Mouse (Mus musculus) brain, embryonic 14.5 days (tissue): ENCODE data around the gene Clta. TPM values are rescaled to one million over a fixed set of nuclear protein-coding genes. Genes with fewer than 3 reads are reported as not detected.
"Not testable (repeated sequence)": the region's sequence is repeated elsewhere in the genome, so short reads cannot be mapped to it uniquely, and the experiment has no call there.

Experiments used
- DNase-seq: peaks from one replicate; pipeline ENCODE4 v3.0.0-alpha.2; 2011; ENCODE audit warnings: low read depth
- CTCF ChIP-seq: fragments of 200-500 bp; IDR thresholded peaks from 2 replicates; pipeline ENCODE4 v1.5.1; 2012; ENCODE audit warnings: inconsistent platforms, mild to moderate bottlenecking, moderate library complexity, borderline replicate concordance; ENCODE audit not compliant: insufficient read depth, insufficient read length; ENCODE audit errors: extremely low read depth
- POLR2A ChIP-seq: fragments of 200-500 bp; IDR thresholded peaks from 2 replicates; pipeline ENCODE4 v1.6.1; 2012; ENCODE audit warnings: mild to moderate bottlenecking, inconsistent platforms, borderline replicate concordance; ENCODE audit not compliant: poor library complexity, insufficient read depth, insufficient read length, severe bottlenecking; ENCODE audit errors: extremely low read depth
- polyA plus RNA-seq: library from polyadenylated mRNA; depleted of rRNA; stranded (reverse); fragments of >200 nt; gene quantifications from 2 replicates; pipeline ENCODE4 v1.2.3, GENCODE M21; 2012

Gene Clta
- polyA plus RNA-seq, 1 experiment: 438 TPM

DNA sequence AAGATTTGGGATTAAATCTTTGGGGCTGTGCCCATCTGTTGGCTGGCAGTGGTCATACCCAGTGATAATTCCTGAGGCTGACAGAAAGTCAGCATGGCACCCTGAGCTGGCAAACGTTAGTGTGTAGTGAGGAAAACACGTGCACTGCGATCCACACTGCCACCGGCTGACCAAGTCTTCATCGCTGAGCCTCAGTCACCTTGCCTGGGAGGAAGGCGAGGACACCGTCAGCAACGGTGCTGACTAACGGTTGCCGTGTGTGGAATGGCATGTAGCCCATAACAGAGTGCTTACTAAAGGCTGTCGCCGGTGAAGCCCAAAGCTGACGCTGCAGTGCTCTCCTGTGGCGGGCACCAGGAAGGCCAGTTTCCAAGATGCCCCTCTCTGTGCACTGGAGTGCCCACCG is 25.4 kb downstream of the Clta start:
- TF ChIP-seq POLR2A (no peak), CTCF (peak; percentile 9; the same call in 1 of the 2 replicates)
- peak; percentile 28 for DNase-seq

DNA sequence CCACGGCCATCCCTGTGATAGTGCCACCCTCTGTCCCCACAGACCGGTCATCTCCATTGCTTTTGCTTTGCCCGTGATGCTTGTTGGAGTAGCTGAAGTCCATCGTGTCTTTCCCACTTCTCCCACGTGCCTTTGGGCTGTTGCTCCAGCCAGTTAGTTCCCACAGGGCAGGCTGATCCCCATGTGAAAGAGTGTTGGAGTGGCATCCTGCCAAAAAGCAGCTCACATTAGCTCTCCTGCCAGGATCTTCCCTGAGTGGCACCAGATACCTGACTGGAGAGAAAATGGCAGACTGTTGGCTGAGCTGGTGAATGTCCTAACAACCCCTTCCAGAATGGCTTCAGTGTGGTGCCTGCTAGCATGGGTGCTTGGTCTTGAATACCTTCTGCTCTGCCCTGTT is 27.3 kb downstream of the Clta start:
- no peak for TF ChIP-seq POLR2A
- TF ChIP-seq CTCF: no peak
- DNase-seq: peak; percentile 43

GRCm38 (mm10) chr4:44036455-44036854 is 32.2 kb downstream of the Clta start:
- TF ChIP-seq POLR2A (no peak), CTCF (no peak)
- no peak for DNase-seq

- TF ChIP-seq CTCF (no peak), POLR2A (no peak)
- DNase-seq: no peak
Observed at GRCm38 (mm10) chr4:44040802-44041201, 36.5 kb downstream of the Clta start.

GRCm38 (mm10) chr4:44042429-44042828 is 38.2 kb downstream of the Clta start:
- no peak for TF ChIP-seq POLR2A
- no peak for TF ChIP-seq CTCF
- no peak for DNase-seq

DNA sequence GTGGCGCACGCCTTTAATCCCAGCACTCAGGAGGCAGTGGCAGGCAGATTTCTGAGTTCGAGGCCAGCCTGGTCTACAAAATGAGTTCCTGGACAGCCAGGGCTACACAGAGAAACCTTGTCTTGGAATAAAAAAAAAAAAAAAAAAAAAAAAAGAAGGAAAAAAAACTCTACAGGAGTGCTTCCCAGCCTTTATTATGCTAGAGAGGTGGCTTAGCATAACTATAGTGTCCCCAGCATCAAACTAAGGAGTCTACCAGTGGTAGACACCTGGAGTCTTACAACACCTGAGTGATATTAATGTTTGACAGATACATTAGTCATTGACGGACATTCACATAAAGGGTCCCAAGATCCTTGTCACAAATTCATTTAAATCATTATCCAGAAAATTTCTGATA is 38.9 kb downstream of the Clta start:
- DNase-seq: not testable (repeated sequence)

- no peak for TF ChIP-seq POLR2A
- no peak for TF ChIP-seq CTCF
- no peak for DNase-seq
Observed at GRCm38 (mm10) chr4:44044685-44045356, 40.6 kb downstream of the Clta start.

GRCm38 (mm10) chr4:44046066-44046465 is 41.8 kb downstream of the Clta start:
- TF ChIP-seq CTCF: no peak
- TF ChIP-seq POLR2A: no peak
- no peak for DNase-seq

GRCm38 (mm10) chr4:44049812-44050211 is 45.6 kb downstream of the Clta start:
- TF ChIP-seq POLR2A: no peak
- TF ChIP-seq CTCF: no peak
- no peak for DNase-seq

DNA sequence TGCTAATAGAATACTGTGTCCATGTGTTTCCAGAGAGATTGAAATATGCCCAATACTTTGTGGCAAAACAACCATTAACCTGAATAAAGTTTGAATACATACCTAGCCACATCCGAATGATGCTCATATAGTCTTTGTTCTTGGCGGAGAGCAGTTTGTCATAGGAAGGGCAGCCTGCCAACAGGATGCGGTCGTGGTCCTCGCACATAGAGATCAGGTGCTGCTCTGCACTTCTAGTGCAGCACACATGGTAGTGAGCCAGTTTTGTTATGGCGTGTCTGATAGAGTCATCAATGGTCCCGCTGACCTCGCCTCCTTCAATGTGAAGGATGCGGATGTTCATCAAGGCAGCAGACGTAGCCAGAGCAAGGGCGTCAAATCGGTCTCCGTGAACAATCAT is 55.4 kb downstream of the Clta start:
- TF ChIP-seq CTCF: no peak
- no peak for DNase-seq

DNA sequence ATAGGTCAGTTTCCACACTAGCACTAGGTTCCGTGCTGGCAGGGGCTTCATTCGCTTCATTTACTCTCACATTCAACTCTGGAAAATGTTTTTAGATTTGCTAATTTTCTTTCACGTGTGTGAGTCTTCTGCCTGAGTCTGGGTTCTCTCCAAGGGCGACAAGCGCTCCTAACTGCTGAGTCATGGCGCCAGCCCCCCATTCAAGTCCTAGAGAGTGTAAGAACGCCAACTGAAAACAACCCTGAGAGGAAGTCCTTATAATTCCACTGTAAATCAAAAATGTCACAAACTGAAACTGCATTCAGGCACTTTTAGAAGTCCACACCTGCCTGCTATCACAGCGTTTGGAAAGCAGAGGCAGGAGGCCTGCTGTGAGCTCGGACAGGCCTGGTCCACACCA is 57.8 kb downstream of the Clta start:
- peak; percentile 7 for DNase-seq
- TF ChIP-seq POLR2A: no peak
- no peak for TF ChIP-seq CTCF

GRCm38 (mm10) chr4:44062816-44063215 is 58.6 kb downstream of the Clta start:
- TF ChIP-seq POLR2A (no peak), CTCF (no peak)
- no peak for DNase-seq
